8 mouse cellular contexts compared by ENCODE assay signal in genomic region chr11:75136666-75137398, GRCm38 (mm10). TPM values are rescaled to one million over a fixed set of nuclear protein-coding genes. Genes with fewer than 3 reads are reported as not detected.
DNase-seq lines count a peak whose midpoint lies in the region; ATAC-seq and TF ChIP-seq lines count a peak whose summit lies in the region.

No protein-coding gene starts in this region.

- H3K4me3 ChIP-seq in liver, adult 2 months (ENCODE audit: insufficient read depth, low read depth, low read length), result no peak overlapping the region
- H3K4me3 ChIP-seq in liver, embryonic 12.5 days, result no peak overlapping the region
- H3K4me3 ChIP-seq in limb, embryonic 10.5 days, result no peak overlapping the region
- H3K4me3 ChIP-seq in hindbrain, embryonic 16.5 days (ENCODE audit: low read length), result no peak overlapping the region
- H3K4me3 ChIP-seq in hindbrain, embryonic 12.5 days, result no peak overlapping the region
- no peak overlapping the region for H3K4me3 ChIP-seq in forebrain, embryonic 11.5 days (ENCODE audit: low read depth, low read length)

- 21% methylated on average over 5 of the region's 5 CpGs for WGBS in liver, adult 2 months
- WGBS in liver, embryonic 12.5 days (ENCODE audit: insufficient replicate concordance), result 35% methylated on average over 5 of the region's 5 CpGs
- 30% methylated on average over 5 of the region's 5 CpGs for WGBS in limb, embryonic 10.5 days
- 64% methylated on average over 5 of the region's 5 CpGs for WGBS in hindbrain, embryonic 16.5 days
- 63% methylated on average over 5 of the region's 5 CpGs for WGBS in hindbrain, embryonic 12.5 days
- WGBS in forebrain, embryonic 11.5 days, result 68% methylated on average over 5 of the region's 5 CpGs

- no peak for TF ChIP-seq POLR2A in liver, adult 2 months (IDR thresholded peaks at IDR 0.05; ENCODE audit: extremely low read depth, insufficient read depth, low read length)

- H3K9me3 ChIP-seq in liver, embryonic 12.5 days (replicated peaks), result no peaks in the 10 kb centered on the region
- no peaks in the 10 kb centered on the region for H3K9me3 ChIP-seq in limb, embryonic 10.5 days (replicated peaks)
- no peaks in the 10 kb centered on the region for H3K9me3 ChIP-seq in hindbrain, embryonic 16.5 days (ENCODE audit: control insufficient read depth, low read length)
- H3K9me3 ChIP-seq in hindbrain, embryonic 12.5 days (replicated peaks), result no peaks in the 10 kb centered on the region
- H3K9me3 ChIP-seq in forebrain, embryonic 11.5 days (ENCODE audit: control insufficient read depth, low read length), result no peaks in the 10 kb centered on the region

- H3K9ac ChIP-seq in liver, adult 2 months (ENCODE audit: low read depth, low read length), result no peak overlapping the region
- no peak overlapping the region for H3K9ac ChIP-seq in liver, embryonic 12.5 days
- H3K9ac ChIP-seq in hindbrain, embryonic 16.5 days (ENCODE audit: low read depth, low read length), result no peak overlapping the region
- H3K9ac ChIP-seq in hindbrain, embryonic 12.5 days, result no peak overlapping the region
- H3K9ac ChIP-seq in forebrain, embryonic 11.5 days (ENCODE audit: low read length), result no peak overlapping the region

- no peak for ATAC-seq in liver, embryonic 12.5 days
- ATAC-seq in granulocyte monocyte progenitor cell, adult 5-6 weeks (replicated peaks; ENCODE audit: poor library complexity, severe bottlenecking), result peak; percentile 95
- ATAC-seq in neutrophil, adult 5-6 weeks (ENCODE audit: extremely low read depth, insufficient number of reproducible peaks, low FRiP score, poor library complexity, severe bottlenecking), result peak; percentile 83
- ATAC-seq in hindbrain, embryonic 16.5 days, result no peak
- ATAC-seq in hindbrain, embryonic 12.5 days (ENCODE audit: low FRiP score), result no peak
- no peak for ATAC-seq in forebrain, embryonic 11.5 days (replicated peaks; ENCODE audit: low FRiP score)

- peak; percentile 58 for DNase-seq in liver, adult 2 months (ENCODE audit: extremely low read depth, low read depth, low spot score)
- peak; percentile 37 for DNase-seq in limb, embryonic 10.5 days (ENCODE audit: low spot score)
- DNase-seq in forebrain, embryonic 11.5 days (ENCODE audit: low spot score), result no peak

- H3K36me3 ChIP-seq in liver, adult 2 months (ENCODE audit: control insufficient read depth, insufficient read depth, low read length), result no peaks in the 10 kb centered on the region
- no peaks in the 10 kb centered on the region; the same call in 1 of the 2 replicates for H3K36me3 ChIP-seq in liver, embryonic 12.5 days
- 0 out of 2 replicates have a peak, but pooled peaks cover 4% of the 10 kb centered on the region for H3K36me3 ChIP-seq in limb, embryonic 10.5 days
- H3K36me3 ChIP-seq in hindbrain, embryonic 16.5 days (ENCODE audit: control insufficient read depth, insufficient read depth, low read length), result no peaks in the 10 kb centered on the region
- peaks cover 17% of the 10 kb centered on the region for H3K36me3 ChIP-seq in hindbrain, embryonic 12.5 days
- H3K36me3 ChIP-seq in forebrain, embryonic 11.5 days (ENCODE audit: control insufficient read depth, insufficient read depth, low read length), result no peaks in the 10 kb centered on the region

- TF ChIP-seq CTCF in liver, adult 2 months (IDR thresholded peaks at IDR 0.05; ENCODE audit: low read depth, low read length), result no peak

- H3K27ac ChIP-seq in liver, adult 2 months (replicated peaks; ENCODE audit: insufficient read depth, low read depth, low read length), result peak overlapping the region; percentile 25
- no peak overlapping the region for H3K27ac ChIP-seq in liver, embryonic 12.5 days
- peak overlapping the region; percentile 50; the same call in 1 of the 2 replicates for H3K27ac ChIP-seq in limb, embryonic 10.5 days
- H3K27ac ChIP-seq in hindbrain, embryonic 16.5 days (ENCODE audit: low read depth, low read length), result no peak overlapping the region
- no peak overlapping the region for H3K27ac ChIP-seq in hindbrain, embryonic 12.5 days
- no peak overlapping the region for H3K27ac ChIP-seq in forebrain, embryonic 11.5 days (ENCODE audit: low read depth, low read length)

- peaks cover 25% of the 10 kb centered on the region for H3K4me1 ChIP-seq in liver, adult 2 months (ENCODE audit: control insufficient read depth, insufficient read depth, low read length)
- peaks cover 57% of the 10 kb centered on the region for H3K4me1 ChIP-seq in liver, embryonic 12.5 days
- peaks cover 89% of the 10 kb centered on the region for H3K4me1 ChIP-seq in limb, embryonic 10.5 days
- peaks cover 31% of the 10 kb centered on the region for H3K4me1 ChIP-seq in hindbrain, embryonic 16.5 days (ENCODE audit: control insufficient read depth, insufficient read depth, low read depth, low read length)
- H3K4me1 ChIP-seq in hindbrain, embryonic 12.5 days, result peaks cover 32% of the 10 kb centered on the region
- peaks cover 6% of the 10 kb centered on the region; the same call in 1 of the 2 replicates for H3K4me1 ChIP-seq in forebrain, embryonic 11.5 days (replicated peaks; ENCODE audit: control insufficient read depth, insufficient read depth, low read length)

- H3K79me2 ChIP-seq in liver, adult 2 months (ENCODE audit: control insufficient read depth, insufficient read depth, low read length), result no peaks in the 10 kb centered on the region

- no peaks in the 10 kb centered on the region for H3K27me3 ChIP-seq in liver, adult 2 months (ENCODE audit: control insufficient read depth, insufficient read depth, low read length)
- no peaks in the 10 kb centered on the region for H3K27me3 ChIP-seq in liver, embryonic 12.5 days (replicated peaks)
- no peaks in the 10 kb centered on the region for H3K27me3 ChIP-seq in limb, embryonic 10.5 days (ENCODE audit: low read depth, poor library complexity, severe bottlenecking)
- H3K27me3 ChIP-seq in hindbrain, embryonic 16.5 days (replicated peaks; ENCODE audit: control insufficient read depth, insufficient read depth, low read length), result no peaks in the 10 kb centered on the region
- H3K27me3 ChIP-seq in hindbrain, embryonic 12.5 days, result no peaks in the 10 kb centered on the region
- no peaks in the 10 kb centered on the region for H3K27me3 ChIP-seq in forebrain, embryonic 11.5 days (ENCODE audit: control insufficient read depth, insufficient read depth, low read length)

- no peak overlapping the region for H3K4me2 ChIP-seq in liver, embryonic 12.5 days
- H3K4me2 ChIP-seq in hindbrain, embryonic 16.5 days (ENCODE audit: low read length), result no peak overlapping the region
- H3K4me2 ChIP-seq in hindbrain, embryonic 12.5 days (replicated peaks), result no peak overlapping the region
- no peak overlapping the region for H3K4me2 ChIP-seq in forebrain, embryonic 11.5 days (ENCODE audit: low read depth, low read length, severe bottlenecking)

RNA-seq across cellular contexts. Expression of gene Hic1, which starts 32.5 kb away (rescaled TPM):
- total RNA-seq in liver, adult 2 months (2014; rRNA removed), result 1.1 and 1.8 TPM in 2 replicates
- polyA plus RNA-seq in liver, adult 2 months (2012; rRNA removed), result 3.8 and 4.3 TPM in 2 replicates
- polyA plus RNA-seq in liver, embryonic 12.5 days (2016; fragmentation: Nextera tagmentation; extraction: Ambion mirVana), result 4.6 and 5.8 TPM in 2 replicates
- not detected in 2 replicates for total RNA-seq in granulocyte monocyte progenitor cell, adult 5-6 weeks (2014; fragmentation: Nextera tagmentation)
- total RNA-seq in granulocyte monocyte progenitor cell, adult 5-6 weeks (2017), result not detected in 2 replicates
- 0.99 and 3.5 TPM in 2 replicates for polyA plus RNA-seq in limb, embryonic 10.5 days (2016; fragmentation: Nextera tagmentation; extraction: Ambion mirVana)
- 0.35 and 0.61 TPM in 2 replicates for total RNA-seq in neutrophil, adult 5-6 weeks (2017)
- polyA plus RNA-seq in hindbrain, embryonic 16.5 days (2015; fragmentation: Nextera tagmentation; extraction: Ambion mirVana), result 1.9 and 2.2 TPM in 2 replicates
- 11.3 and 15.8 TPM in 2 replicates for polyA plus RNA-seq in hindbrain, embryonic 12.5 days (2016; fragmentation: Nextera tagmentation; extraction: Ambion mirVana)
- polyA plus RNA-seq in forebrain, embryonic 11.5 days (2014; fragmentation: Nextera tagmentation; extraction: Ambion mirVana), result 0.86 and 1.1 TPM in 2 replicates

RNA-seq across cellular contexts. Expression of gene Ovca2, which starts 41.8 kb away (rescaled TPM):
- 6.7 and 6.9 TPM in 2 replicates for total RNA-seq in liver, adult 2 months (2014; rRNA removed)
- polyA plus RNA-seq in liver, adult 2 months (2012; rRNA removed), result 5.7 and 8.0 TPM in 2 replicates
- polyA plus RNA-seq in liver, embryonic 12.5 days (2016; fragmentation: Nextera tagmentation; extraction: Ambion mirVana), result 17.6 and 17.9 TPM in 2 replicates
- total RNA-seq in granulocyte monocyte progenitor cell, adult 5-6 weeks (2014; fragmentation: Nextera tagmentation), result 17.1 and 20.1 TPM in 2 replicates
- total RNA-seq in granulocyte monocyte progenitor cell, adult 5-6 weeks (2017), result 16.1 and 16.4 TPM in 2 replicates
- polyA plus RNA-seq in limb, embryonic 10.5 days (2016; fragmentation: Nextera tagmentation; extraction: Ambion mirVana), result 38.0 and 39.9 TPM in 2 replicates
- 8.2 and 13.4 TPM in 2 replicates for total RNA-seq in neutrophil, adult 5-6 weeks (2017)
- 14.4 and 14.5 TPM in 2 replicates for polyA plus RNA-seq in hindbrain, embryonic 16.5 days (2015; fragmentation: Nextera tagmentation; extraction: Ambion mirVana)
- polyA plus RNA-seq in hindbrain, embryonic 12.5 days (2016; fragmentation: Nextera tagmentation; extraction: Ambion mirVana), result 23.8 and 24.5 TPM in 2 replicates
- 32.7 and 34.4 TPM in 2 replicates for polyA plus RNA-seq in forebrain, embryonic 11.5 days (2014; fragmentation: Nextera tagmentation; extraction: Ambion mirVana)

RNA-seq across cellular contexts. Expression of gene Dph1, which starts 54.2 kb away (rescaled TPM):
- 11.3 and 14.2 TPM in 2 replicates for total RNA-seq in liver, adult 2 months (2014; rRNA removed)
- polyA plus RNA-seq in liver, adult 2 months (2012; rRNA removed), result 49.1 and 53.5 TPM in 2 replicates
- polyA plus RNA-seq in liver, embryonic 12.5 days (2016; fragmentation: Nextera tagmentation; extraction: Ambion mirVana), result 19.7 and 20.5 TPM in 2 replicates
- total RNA-seq in granulocyte monocyte progenitor cell, adult 5-6 weeks (2014; fragmentation: Nextera tagmentation), result 7.6 and 17.1 TPM in 2 replicates
- 8.9 and 10.6 TPM in 2 replicates for total RNA-seq in granulocyte monocyte progenitor cell, adult 5-6 weeks (2017)
- polyA plus RNA-seq in limb, embryonic 10.5 days (2016; fragmentation: Nextera tagmentation; extraction: Ambion mirVana), result 32.7 and 35.3 TPM in 2 replicates
- total RNA-seq in neutrophil, adult 5-6 weeks (2017), result 3.4 and 6.6 TPM in 2 replicates
- polyA plus RNA-seq in hindbrain, embryonic 16.5 days (2015; fragmentation: Nextera tagmentation; extraction: Ambion mirVana), result 15.4 and 15.7 TPM in 2 replicates
- polyA plus RNA-seq in hindbrain, embryonic 12.5 days (2016; fragmentation: Nextera tagmentation; extraction: Ambion mirVana), result 14.8 and 18.6 TPM in 2 replicates
- 21.8 and 24.0 TPM in 2 replicates for polyA plus RNA-seq in forebrain, embryonic 11.5 days (2014; fragmentation: Nextera tagmentation; extraction: Ambion mirVana)

RNA-seq across cellular contexts. Expression of gene Rtn4rl1, which starts 56.8 kb away (rescaled TPM):
- 1.3 and 2.4 TPM in 2 replicates for total RNA-seq in liver, adult 2 months (2014; rRNA removed)
- 9.5 and 10.0 TPM in 2 replicates for polyA plus RNA-seq in liver, adult 2 months (2012; rRNA removed)
- 1.2 and 1.3 TPM in 2 replicates for polyA plus RNA-seq in liver, embryonic 12.5 days (2016; fragmentation: Nextera tagmentation; extraction: Ambion mirVana)
- 0.37 and 1.0 TPM in 2 replicates for total RNA-seq in granulocyte monocyte progenitor cell, adult 5-6 weeks (2014; fragmentation: Nextera tagmentation)
- 0.15 TPM in 1 of 2 replicates, not detected in the other for total RNA-seq in granulocyte monocyte progenitor cell, adult 5-6 weeks (2017)
- polyA plus RNA-seq in limb, embryonic 10.5 days (2016; fragmentation: Nextera tagmentation; extraction: Ambion mirVana), result 0.90 and 1.3 TPM in 2 replicates
- total RNA-seq in neutrophil, adult 5-6 weeks (2017), result 0.47 and 0.61 TPM in 2 replicates
- polyA plus RNA-seq in hindbrain, embryonic 16.5 days (2015; fragmentation: Nextera tagmentation; extraction: Ambion mirVana), result 10.6 and 10.7 TPM in 2 replicates
- 5.1 and 5.8 TPM in 2 replicates for polyA plus RNA-seq in hindbrain, embryonic 12.5 days (2016; fragmentation: Nextera tagmentation; extraction: Ambion mirVana)
- 1.0 and 1.1 TPM in 2 replicates for polyA plus RNA-seq in forebrain, embryonic 11.5 days (2014; fragmentation: Nextera tagmentation; extraction: Ambion mirVana)

Comparison
In these comparisons a context has a peak if more than half of its experiments do, and no peak if none do; other contexts are left out.
1. H3K27ac ChIP-seq: peak in liver, adult 2 months (single experiment) and limb, embryonic 10.5 days (single experiment); none in liver, embryonic 12.5 days (single experiment), hindbrain, embryonic 16.5 days (single experiment), hindbrain, embryonic 12.5 days (single experiment) and forebrain, embryonic 11.5 days (single experiment).
2. ATAC-seq: peak in granulocyte monocyte progenitor cell, adult 5-6 weeks (single experiment) and neutrophil, adult 5-6 weeks (single experiment); none in liver, embryonic 12.5 days (single experiment), hindbrain, embryonic 16.5 days (single experiment), hindbrain, embryonic 12.5 days (single experiment) and forebrain, embryonic 11.5 days (single experiment).